Mouse (Mus musculus): Measurements from ENCODE around the gene Ints4. TPM values are rescaled to one million over a fixed set of nuclear protein-coding genes. Genes with fewer than 3 reads are reported as not detected.
"Not testable (repeated sequence)": the region's sequence is repeated elsewhere in the genome, so short reads cannot be mapped to it uniquely, and the experiment has no call there.

The Ints4 gene
- polyA plus RNA-seq (2014; fragmentation: Nextera tagmentation; extraction: Ambion mirVana): 49.2 and 61.3 TPM in 2 replicates

DNA sequence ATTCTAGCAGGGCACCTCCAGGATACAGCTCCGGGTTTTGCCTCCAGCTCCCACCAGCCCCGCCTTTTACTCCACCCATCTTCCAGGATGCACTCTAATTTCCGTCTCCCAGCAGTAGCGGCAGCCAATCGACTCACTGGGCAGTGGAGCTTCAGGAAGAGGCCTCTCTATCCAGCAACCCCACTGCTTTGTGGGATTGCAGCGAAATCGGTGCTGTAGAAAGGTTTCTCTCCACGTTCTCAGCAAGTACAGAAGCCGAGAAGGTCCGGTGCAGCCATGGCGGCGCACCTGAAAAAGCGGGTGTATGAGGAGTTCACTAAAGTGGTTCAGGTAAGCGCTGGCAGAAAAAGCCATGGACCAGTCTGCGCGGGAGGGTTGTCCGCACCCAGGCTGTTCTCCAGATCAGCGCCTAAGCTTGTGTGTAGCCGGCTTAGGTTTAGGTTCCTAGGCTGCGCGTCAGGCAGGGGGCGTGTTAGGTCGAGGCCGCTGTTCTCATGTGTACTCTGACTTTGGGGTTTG lies at the start of gene Ints4:
Gene Ints4, plus strand, starts transcription at position 136 of the 519 bp plus-strand sequence.
- DNase-seq (ENCODE audit: low spot score) (peak; percentile 85), ATAC-seq (replicated peaks; ENCODE audit: low FRiP score) (peak; percentile 99)
- Histone ChIP-seq H3K4me1 (replicated peaks; ENCODE audit: control insufficient read depth, insufficient read depth, low read length) (peaks cover 3% of the 10 kb centered on the region; the same call in 1 of the 2 replicates), H3K9ac (ENCODE audit: low read depth, low read length) (peak within 1 kb of the TSS; percentile 69), H3K27me3 (replicated peaks; ENCODE audit: control insufficient read depth, insufficient read depth, low read length) (no peaks in the 10 kb centered on the region), H3K9me3 (ENCODE audit: control insufficient read depth, low read length) (no peaks in the 10 kb centered on the region), H3K4me2 (peak within 1 kb of the TSS; percentile 97), H3K36me3 (ENCODE audit: control insufficient read depth, insufficient read depth, low read length) (peaks cover 4% of the 10 kb centered on the region), H3K4me3 (ENCODE audit: low read depth, low read length) (peak within 1 kb of the TSS; percentile 67), H3K27ac (ENCODE audit: low read depth, low read length) (peak within 1 kb of the TSS; percentile 16)
- WGBS: under 1% methylated on average over 24 of the region's 24 CpGs

DNA sequence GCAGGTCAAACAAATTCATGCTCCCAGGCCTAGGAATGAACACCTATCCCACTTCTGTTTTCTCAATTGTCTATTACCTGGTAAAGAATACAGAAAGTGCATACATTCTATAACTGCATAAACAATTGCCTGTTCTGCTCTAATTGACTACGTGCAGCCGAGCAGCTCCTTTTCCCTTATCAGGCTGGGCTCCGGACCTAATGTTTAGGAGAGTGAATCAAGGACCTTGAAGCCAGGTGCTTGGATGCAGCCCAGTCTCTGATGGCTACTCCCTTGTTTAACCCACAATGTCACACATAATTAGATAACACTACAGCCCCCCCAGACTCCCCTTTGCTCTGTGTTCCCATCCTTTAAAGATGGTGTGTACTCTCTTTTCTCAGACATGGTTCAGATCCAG lies 47.2 kb upstream of the Ints4 start:
- H3K4me1 ChIP-seq (replicated peaks; ENCODE audit: control insufficient read depth, insufficient read depth, low read length); H3K27me3 ChIP-seq (replicated peaks; ENCODE audit: control insufficient read depth, insufficient read depth, low read length); DNase-seq (ENCODE audit: low spot score); H3K4me2 ChIP-seq; H3K36me3 ChIP-seq (ENCODE audit: control insufficient read depth, insufficient read depth, low read length); H3K27ac ChIP-seq (ENCODE audit: low read depth, low read length); H3K9me3 ChIP-seq (ENCODE audit: control insufficient read depth, low read length); ATAC-seq (replicated peaks; ENCODE audit: low FRiP score); H3K4me3 ChIP-seq (ENCODE audit: low read depth, low read length); H3K9ac ChIP-seq (ENCODE audit: low read depth, low read length): not testable (repeated sequence)
- 70% methylated on average over 3 of the region's 3 CpGs for WGBS

DNA sequence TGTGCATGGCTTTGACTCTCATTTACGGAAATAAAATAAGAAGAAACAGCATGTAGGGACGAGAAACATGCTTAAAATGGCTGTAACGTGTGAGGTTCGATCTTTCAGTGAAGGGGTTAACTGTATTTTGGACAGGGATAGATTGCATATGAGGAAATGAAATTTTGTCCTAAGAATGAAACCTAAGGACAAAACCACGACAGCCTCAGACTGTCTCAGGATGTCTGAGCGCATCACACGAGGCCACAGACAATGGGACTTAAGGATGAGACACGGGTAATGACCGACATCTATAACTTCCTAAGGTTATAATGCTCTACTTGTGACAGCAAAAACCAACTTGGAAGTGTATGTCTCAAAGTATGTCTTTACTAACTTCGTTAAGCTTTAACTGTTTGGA lies 46.2 kb upstream of the Ints4 start:
- Histone ChIP-seq H3K4me3 (ENCODE audit: low read depth, low read length) (no peak overlapping the region), H3K27ac (ENCODE audit: low read depth, low read length) (no peak overlapping the region), H3K27me3 (replicated peaks; ENCODE audit: control insufficient read depth, insufficient read depth, low read length) (no peaks in the 10 kb centered on the region), H3K4me2 (no peak overlapping the region), H3K4me1 (replicated peaks; ENCODE audit: control insufficient read depth, insufficient read depth, low read length) (no peaks in the 10 kb centered on the region; the same call in 1 of the 2 replicates), H3K9me3 (ENCODE audit: control insufficient read depth, low read length) (no peaks in the 10 kb centered on the region), H3K36me3 (ENCODE audit: control insufficient read depth, insufficient read depth, low read length) (no peaks in the 10 kb centered on the region), H3K9ac (ENCODE audit: low read depth, low read length) (no peak overlapping the region)
- 74% methylated on average over 10 of the region's 10 CpGs for WGBS
- DNase-seq (ENCODE audit: low spot score): no peak
- ATAC-seq (replicated peaks; ENCODE audit: low FRiP score): no peak

GRCm38 (mm10) chr7:97438986-97439385 lies 41.8 kb upstream of the Ints4 start:
- H3K9me3 ChIP-seq (ENCODE audit: control insufficient read depth, low read length): 0 out of 2 replicates have a peak, but pooled peaks cover 4% of the 10 kb centered on the region
- no peaks in the 10 kb centered on the region for H3K27me3 ChIP-seq (replicated peaks; ENCODE audit: control insufficient read depth, insufficient read depth, low read length)
- no peak for DNase-seq (ENCODE audit: low spot score)
- ATAC-seq (replicated peaks; ENCODE audit: low FRiP score): no peak
- H3K9ac ChIP-seq (ENCODE audit: low read depth, low read length): no peak overlapping the region
- no peaks in the 10 kb centered on the region for H3K36me3 ChIP-seq (ENCODE audit: control insufficient read depth, insufficient read depth, low read length)
- no peak overlapping the region for H3K4me3 ChIP-seq (ENCODE audit: low read depth, low read length)
- H3K4me1 ChIP-seq (replicated peaks; ENCODE audit: control insufficient read depth, insufficient read depth, low read length): no peaks in the 10 kb centered on the region
- H3K4me2 ChIP-seq: no peak overlapping the region
- H3K27ac ChIP-seq (ENCODE audit: low read depth, low read length): no peak overlapping the region

DNA sequence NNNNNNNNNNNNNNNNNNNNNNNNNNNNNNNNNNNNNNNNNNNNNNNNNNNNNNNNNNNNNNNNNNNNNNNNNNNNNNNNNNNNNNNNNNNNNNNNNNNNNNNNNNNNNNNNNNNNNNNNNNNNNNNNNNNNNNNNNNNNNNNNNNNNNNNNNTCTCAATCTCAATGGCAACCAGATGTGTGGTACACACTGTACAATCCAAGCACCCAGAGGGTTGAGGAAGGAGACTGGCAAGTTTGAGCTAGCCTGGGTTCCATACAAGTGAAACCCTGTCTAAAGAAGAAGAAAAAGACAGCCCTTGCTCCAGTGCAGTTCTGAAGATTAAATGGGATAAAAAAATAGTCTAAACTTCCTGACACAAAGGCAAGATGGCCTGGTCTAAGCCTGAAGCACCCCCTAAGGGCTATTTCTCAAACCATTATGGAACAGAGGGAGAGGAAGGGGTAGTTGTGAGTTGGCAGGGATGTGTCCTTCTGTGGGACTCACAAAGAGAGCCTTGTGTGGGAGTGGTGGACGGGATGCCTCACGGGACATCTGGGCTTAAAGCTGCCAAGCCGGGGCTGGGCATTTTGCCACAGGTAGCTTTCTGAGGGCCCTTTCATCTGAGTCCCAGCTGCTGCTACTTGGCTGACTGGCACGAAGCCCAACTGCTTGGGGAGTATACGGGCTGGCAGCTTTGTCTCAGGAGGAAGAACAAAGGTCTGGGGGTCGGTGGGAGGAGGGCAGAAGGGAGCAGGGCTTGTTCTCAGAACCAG lies 34.4 kb upstream of the Ints4 start:
- Histone ChIP-seq H3K27ac (ENCODE audit: low read depth, low read length) (no peak overlapping the region), H3K9ac (ENCODE audit: low read depth, low read length) (no peak overlapping the region), H3K9me3 (ENCODE audit: control insufficient read depth, low read length) (0 out of 2 replicates have a peak, but pooled peaks cover 2% of the 10 kb centered on the region), H3K4me1 (replicated peaks; ENCODE audit: control insufficient read depth, insufficient read depth, low read length) (no peaks in the 10 kb centered on the region), H3K4me2 (no peak overlapping the region), H3K36me3 (ENCODE audit: control insufficient read depth, insufficient read depth, low read length) (no peaks in the 10 kb centered on the region), H3K4me3 (ENCODE audit: low read depth, low read length) (no peak overlapping the region), H3K27me3 (replicated peaks; ENCODE audit: control insufficient read depth, insufficient read depth, low read length) (no peaks in the 10 kb centered on the region)
- 70% methylated on average over 6 of the region's 6 CpGs for WGBS
- DNase-seq (ENCODE audit: low spot score) (no peak), ATAC-seq (replicated peaks; ENCODE audit: low FRiP score) (no peak)

GRCm38 (mm10) chr7:97447050-97447531 lies 33.7 kb upstream of the Ints4 start:
- Histone ChIP-seq H3K4me2 (no peak overlapping the region), H3K9me3 (ENCODE audit: control insufficient read depth, low read length) (no peaks in the 10 kb centered on the region), H3K27ac (ENCODE audit: low read depth, low read length) (no peak overlapping the region), H3K9ac (ENCODE audit: low read depth, low read length) (no peak overlapping the region), H3K27me3 (replicated peaks; ENCODE audit: control insufficient read depth, insufficient read depth, low read length) (no peaks in the 10 kb centered on the region), H3K4me1 (replicated peaks; ENCODE audit: control insufficient read depth, insufficient read depth, low read length) (peaks cover 4% of the 10 kb centered on the region), H3K36me3 (ENCODE audit: control insufficient read depth, insufficient read depth, low read length) (no peaks in the 10 kb centered on the region), H3K4me3 (ENCODE audit: low read depth, low read length) (no peak overlapping the region)
- 64% methylated on average over 6 of the region's 6 CpGs for WGBS
- DNase-seq (ENCODE audit: low spot score) (no peak), ATAC-seq (replicated peaks; ENCODE audit: low FRiP score) (no peak)

GRCm38 (mm10) chr7:97451023-97451422 lies 29.7 kb upstream of the Ints4 start, which contains the start of gene Kctd14:
Kctd14 (plus strand) TSS chr7:97451323.
- not testable (repeated sequence) for H3K9ac ChIP-seq (ENCODE audit: low read depth, low read length); H3K27ac ChIP-seq (ENCODE audit: low read depth, low read length); DNase-seq (ENCODE audit: low spot score); H3K9me3 ChIP-seq (ENCODE audit: control insufficient read depth, low read length); H3K4me3 ChIP-seq (ENCODE audit: low read depth, low read length); H3K27me3 ChIP-seq (replicated peaks; ENCODE audit: control insufficient read depth, insufficient read depth, low read length); H3K36me3 ChIP-seq (ENCODE audit: control insufficient read depth, insufficient read depth, low read length); ATAC-seq (replicated peaks; ENCODE audit: low FRiP score)
- Histone ChIP-seq H3K4me2 (peak within 1 kb of the TSS; percentile 98; the same call in 1 of the 2 replicates), H3K4me1 (replicated peaks; ENCODE audit: control insufficient read depth, insufficient read depth, low read length) (peaks cover 15% of the 10 kb centered on the region)
- WGBS: 54% methylated on average over 2 of the region's 2 CpGs

- Histone ChIP-seq H3K27me3 (replicated peaks; ENCODE audit: control insufficient read depth, insufficient read depth, low read length) (no peaks in the 10 kb centered on the region), H3K4me1 (replicated peaks; ENCODE audit: control insufficient read depth, insufficient read depth, low read length) (peaks cover 15% of the 10 kb centered on the region), H3K27ac (ENCODE audit: low read depth, low read length) (no peak overlapping the region), H3K4me2 (peak overlapping the region; percentile 98), H3K9me3 (ENCODE audit: control insufficient read depth, low read length) (no peaks in the 10 kb centered on the region), H3K4me3 (ENCODE audit: low read depth, low read length) (no peak overlapping the region), H3K9ac (ENCODE audit: low read depth, low read length) (no peak overlapping the region), H3K36me3 (ENCODE audit: control insufficient read depth, insufficient read depth, low read length) (no peaks in the 10 kb centered on the region)
- ATAC-seq (replicated peaks; ENCODE audit: low FRiP score) (no peak), DNase-seq (ENCODE audit: low spot score) (no peak)
- WGBS: 72% methylated on average over 6 of the region's 6 CpGs
These were observed 28.6 kb upstream of the Ints4 start for GRCm38 (mm10) chr7:97452196-97452595.
